Mouse (Mus musculus) T-cell, adult 2 months (primary cell): Measurements from ENCODE around the gene Mpp3.

Experiments
- DNase-seq: peaks from one replicate; pipeline ENCODE4 v3.0.0; 2022; ENCODE audit warnings: low spot score

The Mpp3 gene

GRCm38 (mm10) chr11:101974923-101975322, 53.3 kb downstream of the Mpp3 start:
- DNase-seq = no peak

GRCm38 (mm10) chr11:101974181-101974580, 54.1 kb downstream of the Mpp3 start:
- DNase-seq = no peak

- no peak for DNase-seq
These were observed 54.8 kb downstream of the Mpp3 start for GRCm38 (mm10) chr11:101973496-101973895.

- DNase-seq = no peak
These were observed 55.6 kb downstream of the Mpp3 start for GRCm38 (mm10) chr11:101972651-101973050.

GRCm38 (mm10) chr11:101972097-101972496, 56.2 kb downstream of the Mpp3 start:
- no peak for DNase-seq

- DNase-seq = peak; percentile 17
These were observed 56.9 kb downstream of the Mpp3 start for GRCm38 (mm10) chr11:101971410-101971809.

GRCm38 (mm10) chr11:101969835-101970234, 58.4 kb downstream of the Mpp3 start:
- no peak for DNase-seq

GRCm38 (mm10) chr11:101968791-101969190, 59.5 kb downstream of the Mpp3 start:
- peak; percentile 46 for DNase-seq

GRCm38 (mm10) chr11:101968311-101968710, 60.0 kb downstream of the Mpp3 start:
- no peak for DNase-seq

- no peak for DNase-seq
These were observed 61.2 kb downstream of the Mpp3 start, which contains the start of gene Sost for GRCm38 (mm10) chr11:101966965-101967614. Sost (minus strand) TSS chr11:101967015.

GRCm38 (mm10) chr11:101965553-101965952, 62.7 kb downstream of the Mpp3 start:
- no peak for DNase-seq

- no peak for DNase-seq
These were observed 63.6 kb downstream of the Mpp3 start for GRCm38 (mm10) chr11:101964647-101965046.

GRCm38 (mm10) chr11:101963473-101964291, 64.6 kb downstream of the Mpp3 start:
- no peak for DNase-seq

- DNase-seq = no peak
These were observed 65.2 kb downstream of the Mpp3 start for GRCm38 (mm10) chr11:101963043-101963442.

GRCm38 (mm10) chr11:101957476-101957875, 70.8 kb downstream of the Mpp3 start:
- DNase-seq = no peak

GRCm38 (mm10) chr11:101953441-101953840, 74.8 kb downstream of the Mpp3 start:
- DNase-seq = no peak

GRCm38 (mm10) chr11:101952541-101953341, 75.5 kb downstream of the Mpp3 start:
- DNase-seq = no peak

- DNase-seq = no peak
These were observed 78.2 kb downstream of the Mpp3 start for GRCm38 (mm10) chr11:101950021-101950420.
